Comparison of ENCODE assay signal across 8 mouse cellular contexts in the genomic region with DNA sequence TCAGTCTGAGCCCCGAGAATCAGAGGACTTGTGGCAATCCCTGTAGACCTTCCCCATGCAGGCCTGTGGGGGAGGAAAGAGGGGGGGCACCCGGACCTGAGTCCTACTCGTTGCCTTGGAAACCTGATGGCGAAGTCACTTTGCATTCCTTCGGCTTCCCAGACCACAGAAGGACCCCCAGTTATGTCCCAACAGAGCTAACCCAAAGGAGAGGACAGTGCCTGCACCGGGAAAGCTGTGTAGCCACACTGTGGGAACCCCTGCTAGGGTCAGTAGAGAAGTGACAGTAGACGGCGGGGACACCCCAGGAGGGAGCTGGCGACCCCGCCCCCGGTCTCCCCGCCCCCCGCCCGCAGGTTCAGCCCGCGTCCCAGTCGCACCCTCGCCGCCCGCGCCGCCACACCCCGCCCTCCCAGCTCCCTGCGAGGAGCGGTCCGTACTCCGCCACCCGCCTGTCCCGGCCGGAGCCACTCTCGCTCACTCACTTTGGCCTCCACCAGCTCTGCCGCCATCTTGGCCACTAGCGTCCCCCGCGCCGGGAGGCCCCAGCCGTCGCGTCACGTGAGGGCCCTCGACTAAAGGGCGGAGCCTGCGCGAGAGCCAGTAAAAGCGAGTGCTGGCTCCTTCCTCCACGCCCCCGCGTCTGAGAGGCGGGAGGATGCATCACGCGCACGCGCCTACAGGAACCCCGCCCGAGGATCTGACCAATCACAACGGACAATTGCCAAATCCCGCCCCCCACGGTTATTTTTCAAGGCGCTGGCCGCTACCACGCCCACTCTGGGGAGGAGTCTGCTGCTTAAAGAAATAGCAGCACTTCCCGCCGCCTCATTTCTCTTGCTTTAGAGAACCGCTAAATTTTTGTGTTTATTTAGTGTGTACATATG. TPM values are rescaled to one million over a fixed set of nuclear protein-coding genes. Genes with fewer than 3 reads are reported as not detected.
A peak's percentile ranks its signal among the peaks of the same experiment; 100 is the strongest.
DNase-seq lines count a peak whose midpoint lies in the region; ATAC-seq and TF ChIP-seq lines count a peak whose summit lies in the region.

A gene (minus strand): TSS at position 724 of the 887 bp plus-strand sequence.

- peaks cover 44% of the 10 kb centered on the region for H3K4me1 ChIP-seq in hindbrain, embryonic 13.5 days (replicated peaks)

- peak within 1 kb of the TSS; percentile 88 for H3K4me3 ChIP-seq in hindbrain, embryonic 13.5 days

- peaks cover 22% of the 10 kb centered on the region for H3K36me3 ChIP-seq in hindbrain, embryonic 13.5 days

- no peak for TF ChIP-seq CTCF in Patski (IDR thresholded peaks at IDR 0.05)

- no peaks in the 10 kb centered on the region for H3K9me3 ChIP-seq in hindbrain, embryonic 13.5 days

- peak within 1 kb of the TSS; percentile 87 for H3K4me2 ChIP-seq in hindbrain, embryonic 13.5 days

- ATAC-seq in Patski, result peak; percentile 70
- peak; percentile 91 for ATAC-seq in hindbrain, embryonic 13.5 days (ENCODE audit: low FRiP score)

- WGBS in hindbrain, embryonic 13.5 days, result under 1% methylated on average over 58 of the region's 64 CpGs

- peak within 1 kb of the TSS; percentile 85 for H3K9ac ChIP-seq in hindbrain, embryonic 13.5 days

- DNase-seq in Patski (ENCODE audit: low read depth, low spot score), result peak; percentile 98
- peak; percentile 100 for DNase-seq in cerebellum, postnatal 14 days
- peak; percentile 100 for DNase-seq in frontal cortex, postnatal 14 days (ENCODE audit: low spot score in 2 of 2)
- peak; percentile 99 for DNase-seq in layer of hippocampus, postnatal 25 days (ENCODE audit: extremely low spot score in 1 of 2, low spot score in 1 of 2)
- DNase-seq in lung, postnatal 25 days (ENCODE audit: low spot score), result peak; percentile 100
- peak; percentile 100 for DNase-seq in retina, embryonic 14.5 days (ENCODE audit: low spot score)
- DNase-seq in thymus, postnatal 4 days, result peak; percentile 100

- H3K27ac ChIP-seq in hindbrain, embryonic 13.5 days, result peak within 1 kb of the TSS; percentile 83

- CTCF ChIA-PET in Patski (lab: Charles Lee), result no interaction called here

- POLR2A ChIA-PET in Patski (lab: Charles Lee), result interaction anchor here (0.6 to 1.0 kb wide), 3 partner anchors 9 to 30 kb away, joined by 3 to 5 read pairs (median 3); no protein-coding TSS in a partner anchor

- H3K27me3 ChIP-seq in Patski, result no peaks in the 10 kb centered on the region
- H3K27me3 ChIP-seq in hindbrain, embryonic 13.5 days, result no peaks in the 10 kb centered on the region

- in situ Hi-C loops in Patski (cut with MboI; ENCODE audit: low pct_unique_long_range_greater_than_20kb), result no loop called here

RNA-seq across cellular contexts. Expression of the gene that starts here (rescaled TPM):
- 33.9 TPM for polyA plus RNA-seq in Patski (2021)
- 58.4 and 62.3 TPM in 2 replicates for polyA plus RNA-seq in hindbrain, embryonic 13.5 days (2015; fragmentation: Nextera tagmentation; extraction: Ambion mirVana)
- 10 to 100 TPM; 28.2 to 28.9 TPM for total RNA-seq in layer of hippocampus, postnatal 25 days (2021)

Comparison
In these comparisons a context has a peak if more than half of its experiments do, and no peak if none do; other contexts are left out.
1. Peak in every context shown above with its lines: DNase-seq, ATAC-seq, H3K4me3 ChIP-seq and H3K27ac ChIP-seq.